Mouse (Mus musculus): ENCODE measurements around the gene Rnf224. TPM values are rescaled to one million over a fixed set of nuclear protein-coding genes. Genes with fewer than 3 reads are reported as not detected.
"Not testable (repeated sequence)": the region's sequence is repeated elsewhere in the genome, so short reads cannot be mapped to it uniquely, and the experiment has no call there.

The Rnf224 gene
- total and polyA plus RNA-seq, 3 experiments = 0.13 to 0.66 TPM; not detected in 1

- no peak for DNase-seq (ENCODE audit: low spot score)
- no peak for ATAC-seq (ENCODE audit: extremely low read depth, insufficient number of reproducible peaks, low FRiP score, poor library complexity, severe bottlenecking)
- Histone ChIP-seq H3K4me1 (ENCODE audit: insufficient read depth, low read depth, low read length) (peaks cover 79% of the 10 kb centered on the region), H3K36me3 (replicated peaks) (peaks cover 60% of the 10 kb centered on the region), H3K4me3 (ENCODE audit: low read depth, low read length) (peak overlapping the region; percentile 89; the same call in 1 of the 2 replicates), H3K9me3 (replicated peaks) (no peaks in the 10 kb centered on the region), H3K27me3 (ENCODE audit: insufficient read depth, low read length) (no peaks in the 10 kb centered on the region)
- TF ChIP-seq POLR2AphosphoS5 (IDR thresholded peaks at IDR 0.05; ENCODE audit: insufficient replicate concordance, low read depth, low read length) = no peak
- TF ChIP-seq GATA1 (IDR thresholded peaks at IDR 0.05; ENCODE audit: borderline replicate concordance, low read length) = no peak
- no peak for TF ChIP-seq GATA2 (IDR thresholded peaks at IDR 0.05; ENCODE audit: borderline replicate concordance, low read depth, low read length)
- TF ChIP-seq CTCF (IDR thresholded peaks at IDR 0.05; ENCODE audit: low read depth, low read length) = no peak
- no peak for TF ChIP-seq TAL1 (conservative IDR thresholded peaks at IDR 0.05; ENCODE audit: low read depth, low read length)
These were observed 27.7 kb upstream of the Rnf224 start for GRCm38 (mm10) chr2:25264286-25264660.

- TF ChIP-seq GATA2 (IDR thresholded peaks at IDR 0.05; ENCODE audit: borderline replicate concordance, low read depth, low read length) (no peak), POLR2AphosphoS5 (IDR thresholded peaks at IDR 0.05; ENCODE audit: insufficient replicate concordance, low read depth, low read length) (no peak), TAL1 (conservative IDR thresholded peaks at IDR 0.05; ENCODE audit: low read depth, low read length) (no peak), GATA1 (IDR thresholded peaks at IDR 0.05; ENCODE audit: borderline replicate concordance, low read length) (no peak), CTCF (IDR thresholded peaks at IDR 0.05; ENCODE audit: low read depth, low read length) (no peak)
- Histone ChIP-seq H3K4me3 (ENCODE audit: low read depth, low read length) (peak overlapping the region; percentile 89), H3K36me3 (replicated peaks) (peaks cover 56% of the 10 kb centered on the region), H3K9me3 (replicated peaks) (no peaks in the 10 kb centered on the region), H3K27me3 (ENCODE audit: insufficient read depth, low read length) (no peaks in the 10 kb centered on the region), H3K4me1 (ENCODE audit: insufficient read depth, low read depth, low read length) (peaks cover 74% of the 10 kb centered on the region)
- no peak for DNase-seq (ENCODE audit: low spot score)
- no peak for ATAC-seq (ENCODE audit: extremely low read depth, insufficient number of reproducible peaks, low FRiP score, poor library complexity, severe bottlenecking)
These were observed 27.2 kb upstream of the Rnf224 start for GRCm38 (mm10) chr2:25263623-25264285.

- Histone ChIP-seq H3K9me3 (replicated peaks) (no peaks in the 10 kb centered on the region), H3K4me1 (ENCODE audit: insufficient read depth, low read depth, low read length) (peaks cover 70% of the 10 kb centered on the region), H3K4me3 (ENCODE audit: low read depth, low read length) (peak overlapping the region; percentile 89), H3K27me3 (ENCODE audit: insufficient read depth, low read length) (no peaks in the 10 kb centered on the region), H3K36me3 (replicated peaks) (peaks cover 52% of the 10 kb centered on the region)
- no peak for DNase-seq (ENCODE audit: low spot score)
- ATAC-seq (ENCODE audit: extremely low read depth, insufficient number of reproducible peaks, low FRiP score, poor library complexity, severe bottlenecking) = no peak
- no peak for TF ChIP-seq GATA1 (IDR thresholded peaks at IDR 0.05; ENCODE audit: borderline replicate concordance, low read length)
- TF ChIP-seq CTCF (IDR thresholded peaks at IDR 0.05; ENCODE audit: low read depth, low read length) = no peak
- no peak for TF ChIP-seq GATA2 (IDR thresholded peaks at IDR 0.05; ENCODE audit: borderline replicate concordance, low read depth, low read length)
- TF ChIP-seq TAL1 (conservative IDR thresholded peaks at IDR 0.05; ENCODE audit: low read depth, low read length) = no peak
- TF ChIP-seq POLR2AphosphoS5 (IDR thresholded peaks at IDR 0.05; ENCODE audit: insufficient replicate concordance, low read depth, low read length) = no peak
These were observed 26.4 kb upstream of the Rnf224 start for GRCm38 (mm10) chr2:25262795-25263622.

- ATAC-seq (ENCODE audit: extremely low read depth, insufficient number of reproducible peaks, low FRiP score, poor library complexity, severe bottlenecking) (peak; percentile 98), DNase-seq (ENCODE audit: low spot score) (peak; percentile 99)
- Histone ChIP-seq H3K4me1 (ENCODE audit: insufficient read depth, low read depth, low read length) (peaks cover 66% of the 10 kb centered on the region), H3K4me3 (ENCODE audit: low read depth, low read length) (peak within 1 kb of the TSS; percentile 89), H3K36me3 (replicated peaks) (peaks cover 45% of the 10 kb centered on the region), H3K9me3 (replicated peaks) (no peaks in the 10 kb centered on the region), H3K27me3 (ENCODE audit: insufficient read depth, low read length) (no peaks in the 10 kb centered on the region)
- no peak for TF ChIP-seq GATA2 (IDR thresholded peaks at IDR 0.05; ENCODE audit: borderline replicate concordance, low read depth, low read length)
- no peak for TF ChIP-seq GATA1 (IDR thresholded peaks at IDR 0.05; ENCODE audit: borderline replicate concordance, low read length)
- no peak for TF ChIP-seq TAL1 (conservative IDR thresholded peaks at IDR 0.05; ENCODE audit: low read depth, low read length)
- no peak for TF ChIP-seq CTCF (IDR thresholded peaks at IDR 0.05; ENCODE audit: low read depth, low read length)
- no peak for TF ChIP-seq POLR2AphosphoS5 (IDR thresholded peaks at IDR 0.05; ENCODE audit: insufficient replicate concordance, low read depth, low read length)
These were observed 25.7 kb upstream of the Rnf224 start, which contains the start of gene Tprn for GRCm38 (mm10) chr2:25262291-25262767. Gene Tprn (plus strand): TSS chr2:25262618.

- Histone ChIP-seq H3K27me3 (ENCODE audit: insufficient read depth, low read length) (no peaks in the 10 kb centered on the region), H3K9me3 (replicated peaks) (no peaks in the 10 kb centered on the region), H3K4me3 (ENCODE audit: low read depth, low read length) (peak overlapping the region; percentile 89), H3K4me1 (ENCODE audit: insufficient read depth, low read depth, low read length) (peaks cover 65% of the 10 kb centered on the region), H3K36me3 (replicated peaks) (peaks cover 43% of the 10 kb centered on the region)
- DNase-seq (ENCODE audit: low spot score) (no peak), ATAC-seq (ENCODE audit: extremely low read depth, insufficient number of reproducible peaks, low FRiP score, poor library complexity, severe bottlenecking) (no peak)
- TF ChIP-seq CTCF (IDR thresholded peaks at IDR 0.05; ENCODE audit: low read depth, low read length) = no peak
- no peak for TF ChIP-seq GATA2 (IDR thresholded peaks at IDR 0.05; ENCODE audit: borderline replicate concordance, low read depth, low read length)
- TF ChIP-seq TAL1 (conservative IDR thresholded peaks at IDR 0.05; ENCODE audit: low read depth, low read length) = no peak
- no peak for TF ChIP-seq POLR2AphosphoS5 (IDR thresholded peaks at IDR 0.05; ENCODE audit: insufficient replicate concordance, low read depth, low read length)
- TF ChIP-seq GATA1 (IDR thresholded peaks at IDR 0.05; ENCODE audit: borderline replicate concordance, low read length) = no peak
These were observed 25.3 kb upstream of the Rnf224 start for GRCm38 (mm10) chr2:25261870-25262269.

- H3K4me1 ChIP-seq (ENCODE audit: insufficient read depth, low read depth, low read length) = peaks cover 48% of the 10 kb centered on the region
- H3K4me3 ChIP-seq (ENCODE audit: low read depth, low read length) = no peak overlapping the region
- DNase-seq (ENCODE audit: low spot score) = no peak
- no peaks in the 10 kb centered on the region for H3K9me3 ChIP-seq (replicated peaks)
- no peak for TF ChIP-seq GATA1 (IDR thresholded peaks at IDR 0.05; ENCODE audit: borderline replicate concordance, low read length)
- TF ChIP-seq CTCF (IDR thresholded peaks at IDR 0.05; ENCODE audit: low read depth, low read length) = peak; percentile 46; the same call in 1 of the 2 replicates
- H3K36me3 ChIP-seq (replicated peaks) = peaks cover 20% of the 10 kb centered on the region
- no peak for ATAC-seq (ENCODE audit: extremely low read depth, insufficient number of reproducible peaks, low FRiP score, poor library complexity, severe bottlenecking)
- H3K27me3 ChIP-seq (ENCODE audit: insufficient read depth, low read length) = no peaks in the 10 kb centered on the region
These were observed 22.3 kb upstream of the Rnf224 start for GRCm38 (mm10) chr2:25258887-25259286.

- H3K9me3 ChIP-seq (replicated peaks); H3K27me3 ChIP-seq (ENCODE audit: insufficient read depth, low read length); ATAC-seq (ENCODE audit: extremely low read depth, insufficient number of reproducible peaks, low FRiP score, poor library complexity, severe bottlenecking); H3K4me3 ChIP-seq (ENCODE audit: low read depth, low read length); DNase-seq (ENCODE audit: low spot score): not testable (repeated sequence)
- peaks cover 48% of the 10 kb centered on the region for H3K4me1 ChIP-seq (ENCODE audit: insufficient read depth, low read depth, low read length)
- peaks cover 31% of the 10 kb centered on the region for H3K36me3 ChIP-seq (replicated peaks)
These were observed 20.7 kb upstream of the Rnf224 start for GRCm38 (mm10) chr2:25257250-25257649.

GRCm38 (mm10) chr2:25256443-25257109 is 20.0 kb upstream of the Rnf224 start:
- H3K36me3 ChIP-seq (replicated peaks) = peaks cover 37% of the 10 kb centered on the region
- not testable (repeated sequence) for H3K27me3 ChIP-seq (ENCODE audit: insufficient read depth, low read length); ATAC-seq (ENCODE audit: extremely low read depth, insufficient number of reproducible peaks, low FRiP score, poor library complexity, severe bottlenecking); H3K9me3 ChIP-seq (replicated peaks)
- peak overlapping the region; percentile 98 for H3K4me3 ChIP-seq (ENCODE audit: low read depth, low read length)
- H3K4me1 ChIP-seq (ENCODE audit: insufficient read depth, low read depth, low read length) = peaks cover 44% of the 10 kb centered on the region
- peak; percentile 33 for DNase-seq (ENCODE audit: low spot score)

Data from G1E (cell line).